Mouse (Mus musculus) activated CD4-positive, CD25-positive, alpha-beta regulatory T cell, adult 4 months (primary cell): ENCODE measurements around the gene Dpp6. TPM values are rescaled to one million over a fixed set of nuclear protein-coding genes. Genes with fewer than 3 reads are reported as not detected.
"Not testable (repeated sequence)": the region's sequence is repeated elsewhere in the genome, so short reads cannot be mapped to it uniquely, and the experiment has no call there.

ENCODE experiments used
- ATAC-seq: one replicate; pipeline ENCODE4 v1.8.0; 2017
- polyA plus RNA-seq, 2 experiments: library from polyadenylated mRNA; unstranded; fragments of 100-300 nt; shearing (Covaris generic); gene quantifications; one replicate each; pipeline ENCODE4 v1.2.1; 2017

Gene Dpp6
- polyA plus RNA-seq, 2 experiments from 2014 or later, result 0.63 TPM; not detected in 1

GRCm38 (mm10) chr5:27399111-27399510 lies 582.1 kb downstream of the Dpp6 start:
- ATAC-seq, result no peak

DNA sequence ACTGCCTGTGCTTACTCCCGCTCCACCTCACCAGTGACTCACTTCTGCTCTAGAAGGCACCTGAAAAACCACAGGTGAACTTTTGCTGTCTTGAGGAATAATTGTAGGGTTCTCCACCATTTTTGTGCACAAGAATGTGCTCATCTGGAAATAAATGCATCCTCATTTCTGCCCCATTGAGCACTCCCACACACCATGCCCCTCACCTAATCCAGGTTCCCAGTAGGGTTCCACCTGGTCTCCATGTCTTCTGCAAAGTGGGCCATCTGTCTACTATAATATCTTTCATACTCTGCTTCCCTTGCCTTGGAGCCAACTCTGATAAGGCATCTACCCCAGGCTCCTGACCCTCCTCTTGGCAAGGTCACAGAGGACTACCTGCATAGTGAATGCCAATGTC lies 585.6 kb downstream of the Dpp6 start:
- no peak for ATAC-seq

DNA sequence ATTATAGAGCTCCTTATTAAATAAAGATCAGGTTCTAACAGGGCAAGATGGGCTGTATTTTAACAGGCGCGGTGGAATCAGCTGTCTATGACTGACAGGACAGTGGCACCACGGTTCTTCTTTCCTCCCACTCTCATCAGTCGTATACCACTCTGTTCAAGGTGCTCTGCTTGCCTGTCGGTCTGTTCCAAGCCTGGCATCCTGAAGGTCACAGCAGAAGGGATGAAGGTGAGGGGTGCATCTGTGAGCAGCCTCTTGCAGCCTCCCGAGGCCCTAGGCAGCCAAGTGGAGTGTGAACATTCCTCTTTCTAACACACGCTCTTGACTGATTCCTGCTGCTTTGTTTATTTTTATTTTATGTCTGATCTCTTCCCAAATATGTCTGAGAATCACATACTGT lies 591.9 kb downstream of the Dpp6 start:
- no peak for ATAC-seq

DNA sequence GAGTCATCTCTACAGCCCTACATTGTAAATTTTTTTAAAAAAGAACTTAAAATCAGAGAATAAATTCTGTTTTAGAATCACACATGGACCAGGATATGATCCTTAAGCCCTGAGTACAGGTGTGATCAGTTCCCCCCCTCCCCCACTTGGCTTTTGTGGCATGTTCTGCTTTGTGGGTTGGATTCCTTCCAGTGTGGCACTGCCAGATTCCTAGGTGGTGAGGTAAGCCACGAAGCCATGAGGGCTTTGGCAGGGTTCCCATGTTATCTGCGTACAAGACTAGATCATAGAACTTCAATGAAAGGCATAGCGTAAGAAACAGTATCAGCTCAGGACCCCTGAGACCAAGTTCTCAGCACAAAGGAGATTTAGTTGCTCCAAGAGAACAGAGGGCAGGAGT lies 596.0 kb downstream of the Dpp6 start:
- no peak for ATAC-seq

DNA sequence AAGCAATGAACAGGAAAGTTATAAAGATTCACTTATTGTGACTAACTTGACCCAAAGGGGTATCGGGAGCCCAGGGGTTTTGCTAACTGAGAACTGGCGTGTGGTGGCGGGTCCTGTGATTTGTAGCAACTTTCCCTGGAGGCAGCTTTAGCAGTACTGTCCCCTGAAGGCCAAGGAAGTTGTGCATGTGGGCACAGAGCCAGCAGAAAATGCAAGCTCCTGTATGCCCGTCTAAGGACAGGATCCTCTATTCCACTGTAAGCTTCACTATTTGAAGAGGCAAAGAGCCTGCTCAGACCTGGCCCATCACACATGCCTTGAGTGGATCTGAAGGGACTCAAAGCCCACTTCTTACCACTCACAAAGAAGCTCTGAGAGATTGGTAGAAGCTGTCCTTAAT lies 598.5 kb downstream of the Dpp6 start:
- ATAC-seq, result no peak

DNA sequence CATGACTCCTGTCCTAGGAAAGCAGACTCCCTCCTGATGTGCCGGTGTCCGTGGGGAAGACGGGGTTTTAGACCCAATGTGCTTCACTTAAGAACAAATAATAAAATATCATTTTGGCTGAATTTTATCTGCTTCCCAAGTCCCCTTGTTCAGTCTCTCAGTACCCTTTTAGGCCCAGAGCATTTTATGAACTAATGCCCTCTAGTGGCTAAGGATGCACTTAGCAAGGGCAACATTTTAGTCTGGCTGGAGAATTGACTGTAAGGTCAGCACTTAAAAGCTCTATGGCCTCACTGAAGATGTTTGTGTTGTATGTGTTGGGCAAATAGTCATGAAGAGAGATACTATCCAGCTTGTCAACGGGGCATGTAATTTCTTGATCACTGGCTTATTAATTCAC lies 599.6 kb downstream of the Dpp6 start:
- no peak for ATAC-seq

GRCm38 (mm10) chr5:27417398-27417797 lies 600.4 kb downstream of the Dpp6 start:
- ATAC-seq, result no peak

DNA sequence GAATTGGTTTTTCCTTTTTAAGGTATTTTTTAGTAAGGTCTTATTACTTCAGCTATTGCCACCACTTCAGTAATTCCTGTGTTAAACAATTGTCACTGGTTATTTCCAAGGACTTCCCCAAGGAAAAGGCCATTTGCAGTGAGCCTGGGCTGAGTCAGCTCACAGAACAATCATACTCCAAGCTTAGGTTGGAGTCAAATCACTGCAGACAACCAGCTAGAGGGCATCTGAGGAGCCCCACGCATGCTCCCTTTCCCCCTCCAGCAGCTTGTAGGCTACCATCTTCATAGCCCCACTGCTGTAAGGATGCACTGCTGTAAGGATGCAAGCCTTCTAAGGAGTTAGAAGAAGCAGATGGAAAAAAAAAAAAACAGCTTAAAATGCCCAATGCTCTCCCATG lies 601.9 kb downstream of the Dpp6 start:
- no peak for ATAC-seq

GRCm38 (mm10) chr5:27421090-27421635 lies 604.2 kb downstream of the Dpp6 start:
- no peak for ATAC-seq

DNA sequence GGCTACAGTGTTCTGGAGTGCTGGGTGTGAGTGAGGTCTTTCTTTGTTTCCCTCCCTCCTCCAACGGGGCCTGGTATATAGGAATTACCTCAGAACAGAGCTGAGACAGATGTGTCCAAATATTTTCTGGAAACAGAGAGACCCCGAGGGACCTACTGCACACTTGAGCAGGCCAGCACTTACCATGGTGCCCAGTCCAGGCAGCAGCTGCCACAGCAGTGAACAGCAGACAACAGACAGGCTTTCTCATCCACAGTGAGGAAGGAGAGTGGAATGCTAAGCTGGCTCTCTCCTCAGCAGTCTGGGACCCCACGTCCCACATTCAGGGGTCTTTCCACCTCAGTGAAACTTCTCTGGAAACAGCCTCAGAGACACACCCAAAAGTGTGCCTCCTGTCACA lies 606.8 kb downstream of the Dpp6 start:
- no peak for ATAC-seq

DNA sequence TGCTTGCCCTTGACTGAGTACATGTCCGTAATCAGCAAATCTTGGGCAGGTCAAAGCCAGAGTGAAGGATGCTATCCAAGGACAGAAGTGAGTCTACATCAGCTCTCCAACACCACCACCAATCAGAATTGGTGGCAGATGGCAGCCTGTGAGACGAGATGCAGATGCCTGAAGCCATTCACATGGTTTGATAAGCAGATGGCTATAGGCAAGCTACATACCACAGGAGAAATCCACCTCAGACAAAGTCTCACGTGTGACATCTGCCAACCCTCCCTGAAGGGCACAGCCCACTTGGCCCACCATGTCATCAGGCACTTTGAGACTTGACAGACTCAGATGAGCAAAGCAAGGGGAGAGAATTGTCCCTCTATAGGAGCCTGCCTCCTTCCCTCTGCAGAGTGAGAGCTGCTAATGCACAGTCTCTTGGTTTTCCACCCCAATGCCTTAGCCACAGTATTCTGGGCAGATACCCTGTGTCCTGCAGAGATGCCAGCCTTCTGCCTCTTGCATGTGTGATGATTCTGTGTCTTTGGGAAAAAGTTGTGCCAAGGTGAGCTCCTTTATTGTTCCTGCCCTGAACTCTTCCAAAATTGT lies 607.6 kb downstream of the Dpp6 start:
- no peak for ATAC-seq

- ATAC-seq, result no peak
Measured at GRCm38 (mm10) chr5:27426200-27426599, 609.2 kb downstream of the Dpp6 start.

- no peak for ATAC-seq
Measured at GRCm38 (mm10) chr5:27433584-27433983, 616.6 kb downstream of the Dpp6 start.

GRCm38 (mm10) chr5:27453201-27453845 lies 636.3 kb downstream of the Dpp6 start:
- no peak for ATAC-seq

DNA sequence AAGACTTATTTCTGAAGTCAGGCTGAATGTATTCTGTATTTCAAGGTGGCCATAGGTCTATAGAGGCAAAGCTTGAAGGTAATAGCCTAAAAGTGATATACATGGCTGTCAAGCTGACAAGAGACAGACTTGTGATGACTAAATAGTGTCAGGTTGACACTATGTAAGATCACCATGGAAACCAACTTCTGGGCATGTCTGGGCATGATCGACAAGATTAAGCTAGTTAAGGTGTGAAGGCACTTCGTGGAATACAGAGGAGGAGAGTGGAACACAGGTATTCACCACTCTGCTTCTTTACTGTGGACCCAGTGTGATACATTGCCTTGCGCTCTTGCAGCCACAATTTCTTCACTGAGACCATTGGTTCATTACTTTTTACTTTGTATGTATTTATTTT lies 637.4 kb downstream of the Dpp6 start:
- ATAC-seq, result no peak

- ATAC-seq, result no peak
Measured at GRCm38 (mm10) chr5:27456981-27457380, 640.0 kb downstream of the Dpp6 start.

DNA sequence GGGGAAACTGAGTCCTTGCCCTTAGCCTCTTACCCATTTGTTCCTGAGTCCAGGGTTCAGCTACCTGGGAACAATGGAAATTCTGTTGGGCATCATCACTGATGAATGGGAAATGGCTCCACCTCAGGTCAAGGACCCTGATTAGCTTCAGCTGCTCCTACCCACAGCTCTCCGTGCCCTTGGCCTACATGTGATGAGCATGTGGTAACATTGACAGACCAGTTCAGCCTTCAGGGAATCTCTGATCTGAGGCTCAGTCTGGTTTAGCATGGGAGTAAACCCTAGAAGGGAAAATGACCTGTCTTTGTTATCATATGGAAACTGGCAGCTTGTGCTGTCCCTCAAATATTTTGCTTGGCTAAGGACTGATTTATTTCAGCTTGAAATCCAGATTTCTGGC lies 640.7 kb downstream of the Dpp6 start:
- ATAC-seq, result no peak

GRCm38 (mm10) chr5:27474964-27475465 lies 658.0 kb downstream of the Dpp6 start:
- no peak for ATAC-seq

DNA sequence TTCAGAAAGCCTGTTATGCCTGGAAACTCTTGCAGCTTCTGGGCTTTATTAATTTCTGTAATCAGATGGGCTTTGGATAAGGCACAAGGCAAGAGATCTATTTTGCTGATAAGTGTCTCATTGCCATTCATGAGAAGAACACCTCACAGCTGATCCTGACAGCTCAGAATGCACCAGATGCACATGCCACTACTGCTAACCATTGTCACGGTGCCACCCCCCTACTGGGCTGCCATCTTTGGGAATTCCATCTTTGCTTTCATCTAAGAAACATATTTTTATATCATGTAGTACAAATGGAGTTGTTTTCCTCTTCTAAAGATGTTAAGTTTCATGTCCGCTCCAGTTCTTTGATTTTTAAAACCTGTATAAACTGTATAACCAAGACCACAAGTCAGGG lies 664.7 kb downstream of the Dpp6 start:
- ATAC-seq, result no peak

- no peak for ATAC-seq
Measured at GRCm38 (mm10) chr5:27486138-27486537, 669.1 kb downstream of the Dpp6 start.

GRCm38 (mm10) chr5:27490942-27491341 lies 673.9 kb downstream of the Dpp6 start:
- ATAC-seq, result no peak

GRCm38 (mm10) chr5:27501338-27501737 lies 684.3 kb downstream of the Dpp6 start, which contains the start of gene Speer4b:
TSS of gene Speer4b (minus strand) at chr5:27501438.
- not testable (repeated sequence) for ATAC-seq

DNA sequence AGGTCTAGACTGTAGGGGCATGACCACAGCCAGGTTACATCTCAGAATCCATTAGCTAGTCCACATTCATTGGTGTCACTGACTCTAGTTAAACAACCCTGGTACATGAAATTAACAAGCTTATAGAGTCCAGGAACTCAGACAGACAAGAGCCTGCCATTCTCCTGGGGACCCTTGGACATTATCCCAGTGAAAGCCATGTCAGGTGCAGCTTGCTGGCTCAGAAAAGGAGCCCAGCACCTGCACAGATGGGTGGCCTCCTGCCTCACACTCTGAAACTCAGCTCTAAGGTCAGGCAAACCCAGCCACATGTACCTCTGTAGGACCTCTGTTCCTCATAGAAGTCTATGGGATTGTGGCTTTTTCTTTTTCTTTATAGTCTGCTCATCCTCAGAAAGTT lies 701.7 kb downstream of the Dpp6 start:
- no peak for ATAC-seq

- ATAC-seq, result no peak
Measured at GRCm38 (mm10) chr5:27526906-27527305, 709.9 kb downstream of the Dpp6 start.
